Mouse (Mus musculus): Measurements from ENCODE around the gene Gm20547.

- TF ChIP-seq CTCF (conservative IDR thresholded peaks at IDR 0.05; ENCODE audit: insufficient read depth, insufficient read length, low read depth, low read length), result no peak
- TF ChIP-seq POLR2A (IDR thresholded peaks at IDR 0.05; ENCODE audit: low read depth, low read length), result no peak
Measured at GRCm38 (mm10) chr17:34874321-34874720, 7.5 kb downstream of the Gm20547 start.
